Mouse (Mus musculus): ENCODE data around the gene Ndufa10.
A peak's percentile ranks its signal among the peaks of the same experiment; 100 is the strongest.
"Not testable (repeated sequence)": the region's sequence is repeated elsewhere in the genome, so short reads cannot be mapped to it uniquely, and the experiment has no call there.

The Ndufa10 gene

DNA sequence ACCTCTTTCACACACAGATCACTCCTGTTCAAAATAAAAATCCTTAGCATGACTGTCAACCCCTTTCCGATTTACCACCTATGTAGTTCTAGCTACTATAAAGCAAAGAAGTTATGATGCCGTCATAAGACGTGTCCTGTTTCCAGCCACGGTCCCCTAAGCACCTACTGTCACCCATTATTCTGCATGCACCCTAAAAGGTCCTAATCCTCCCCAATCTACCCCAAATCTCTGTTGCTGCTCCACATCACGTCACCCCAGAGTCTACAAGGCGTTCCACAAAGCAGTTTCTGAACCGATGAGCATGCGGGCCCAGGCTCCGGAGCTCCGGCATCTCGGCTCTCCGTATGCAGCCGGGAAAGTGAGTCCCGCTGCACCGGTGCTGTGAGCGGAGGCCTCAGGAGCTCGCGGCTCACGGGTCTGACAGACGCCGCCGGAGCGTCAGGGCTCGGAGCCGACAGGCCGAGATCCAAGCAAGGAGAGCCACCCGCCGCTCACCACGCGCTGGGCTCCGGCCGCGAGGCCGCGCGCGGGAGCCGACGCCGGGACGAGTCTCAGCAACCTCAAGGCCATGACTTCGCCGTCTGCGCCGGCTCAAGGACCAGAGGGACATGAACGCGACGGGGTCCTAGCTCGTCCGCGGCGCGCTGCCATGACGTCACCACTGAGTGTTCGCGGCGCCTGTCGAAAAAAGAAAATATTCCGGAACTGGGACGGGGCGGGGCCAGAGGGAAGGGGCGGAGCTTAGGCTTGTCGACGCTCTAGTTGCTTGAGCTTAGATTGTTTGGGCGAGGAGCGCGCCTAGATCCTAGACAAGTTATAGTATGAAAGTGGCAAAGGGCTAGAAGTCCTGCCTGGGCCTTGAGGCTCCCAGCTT is at the start of gene Ndufa10:
TSS of gene Ndufa10 (minus strand) at position 696 of the 877 bp plus-strand sequence.
- peak; percentile 94 for DNase-seq (ENCODE audit: low spot score)

DNA sequence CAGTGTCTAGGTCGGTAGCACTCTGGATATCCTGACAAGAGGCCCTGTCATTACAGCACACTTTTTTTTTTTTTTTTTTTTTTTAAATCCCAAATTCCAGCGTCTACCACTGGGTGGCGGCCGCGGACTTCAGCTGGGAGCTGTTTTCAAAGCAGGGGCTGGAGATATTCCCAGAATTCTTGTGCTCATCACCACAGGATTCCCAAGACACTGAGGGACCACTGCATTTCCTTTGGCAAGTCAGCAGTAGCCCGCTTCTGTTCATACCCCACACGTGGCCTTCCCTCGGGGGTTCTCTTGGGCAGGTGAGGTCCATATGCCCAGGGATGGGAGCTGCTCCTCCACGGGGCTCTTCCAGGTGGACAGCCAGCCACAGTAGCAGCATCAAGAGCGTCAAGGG is 47.7 kb upstream of the Ndufa10 start:
- no peak for DNase-seq (ENCODE audit: low spot score)

DNA sequence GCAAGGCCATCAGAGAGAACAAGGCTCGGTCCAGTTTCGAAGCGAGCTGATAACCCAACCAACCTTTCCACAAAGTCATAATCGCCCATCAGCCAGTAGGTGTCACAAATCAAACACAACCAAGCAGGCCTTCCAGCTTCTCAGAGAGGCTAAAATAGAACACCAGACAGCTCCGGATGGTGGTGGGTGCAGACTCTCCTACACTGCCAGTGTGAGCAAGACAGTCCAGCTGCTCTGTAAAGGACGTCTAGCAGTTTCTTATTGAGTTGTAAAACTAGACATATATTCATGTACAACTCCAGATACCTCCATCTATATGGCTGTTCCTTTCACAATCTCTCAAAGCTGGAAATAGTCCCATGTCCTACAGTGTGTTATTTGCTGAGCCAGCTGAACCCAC is 45.4 kb upstream of the Ndufa10 start:
- no peak for DNase-seq (ENCODE audit: low spot score)

DNA sequence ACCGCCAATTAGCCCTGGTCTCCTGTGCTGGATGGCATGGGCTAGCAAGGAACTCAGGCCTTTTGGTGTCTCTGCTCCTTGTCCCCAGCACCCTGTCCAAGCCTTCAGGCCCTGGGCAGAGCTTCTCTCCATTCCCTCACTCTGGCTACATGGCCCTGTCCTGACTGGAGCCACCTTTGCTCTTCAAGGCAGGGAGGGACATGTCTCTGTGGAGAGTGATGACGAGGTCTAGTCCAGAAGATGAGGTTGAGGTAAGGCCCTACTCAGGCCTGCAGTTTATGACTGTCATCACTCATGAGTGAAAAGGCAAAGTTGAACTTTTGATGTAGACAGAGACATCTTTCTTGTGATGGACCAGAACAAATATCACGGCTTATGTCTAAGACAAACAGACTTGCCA is 44.9 kb upstream of the Ndufa10 start, which contains the start of gene Olfr1414:
TSS of gene Olfr1414 (minus strand) at position 101 of the 400 bp plus-strand sequence.
- DNase-seq (ENCODE audit: low spot score), result no peak

DNA sequence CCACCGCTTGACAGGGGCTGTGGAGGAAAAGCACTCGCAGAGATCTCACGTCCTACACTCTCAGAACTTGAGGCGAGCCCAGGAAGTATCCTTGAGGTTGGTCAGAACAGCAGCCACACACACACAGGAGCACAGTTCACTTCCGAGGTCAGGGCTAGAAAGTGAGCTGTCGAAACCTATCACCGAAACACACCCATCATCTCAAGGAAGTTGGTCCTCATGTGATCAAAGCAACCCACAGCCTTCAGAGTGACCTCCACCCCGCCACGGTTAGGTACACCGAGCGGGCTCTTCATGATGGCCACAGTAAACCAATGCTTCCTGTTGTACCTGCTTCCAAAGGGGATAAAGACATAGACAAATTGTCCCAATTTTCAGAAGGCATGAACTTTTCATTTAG is 41.7 kb upstream of the Ndufa10 start:
- no peak for DNase-seq (ENCODE audit: low spot score)

DNA sequence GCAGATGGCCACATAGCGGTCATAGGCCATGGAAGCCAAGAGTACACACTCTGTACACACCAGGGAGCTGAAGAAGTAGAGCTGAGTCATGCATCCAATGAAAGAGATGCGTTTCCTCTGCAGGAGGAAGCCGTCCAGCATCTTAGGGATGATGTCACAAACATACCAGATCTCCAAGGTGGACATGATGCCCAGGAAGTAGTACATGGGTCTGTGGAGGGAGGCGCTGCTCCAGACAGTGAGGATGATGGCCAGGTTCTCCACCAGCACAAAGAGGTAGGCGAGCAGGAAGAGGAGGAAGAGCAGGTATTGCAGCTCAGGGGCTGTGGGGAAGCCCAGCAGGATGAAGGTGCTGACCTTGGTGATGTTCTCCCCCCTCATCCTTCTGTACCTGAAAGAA is 38.0 kb upstream of the Ndufa10 start:
- not testable (repeated sequence) for DNase-seq (ENCODE audit: low spot score)

DNA sequence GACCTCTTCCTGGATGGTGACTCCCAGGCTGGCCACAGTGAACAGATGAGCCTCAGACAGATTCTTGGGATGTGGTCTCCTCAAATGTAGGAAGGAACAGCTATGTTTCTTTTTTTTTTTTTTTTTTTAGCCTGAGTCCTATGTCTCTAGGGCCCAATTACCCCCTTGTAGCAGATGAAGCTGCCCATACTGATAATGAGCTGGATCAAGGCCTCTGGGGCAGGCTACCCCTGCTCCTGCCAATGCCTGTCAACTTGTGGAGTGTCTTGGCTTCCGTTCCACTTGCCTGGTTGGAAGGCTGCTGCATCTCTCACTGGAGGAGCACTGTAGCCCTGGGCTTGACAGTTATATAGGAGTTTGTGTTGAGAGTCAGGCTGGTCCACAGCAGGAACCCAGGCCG is 22.3 kb upstream of the Ndufa10 start, which contains the start of gene Olfr1415:
TSS of gene Olfr1415 (minus strand) at position 101 of the 400 bp plus-strand sequence.
- no peak for DNase-seq (ENCODE audit: low spot score)

DNA sequence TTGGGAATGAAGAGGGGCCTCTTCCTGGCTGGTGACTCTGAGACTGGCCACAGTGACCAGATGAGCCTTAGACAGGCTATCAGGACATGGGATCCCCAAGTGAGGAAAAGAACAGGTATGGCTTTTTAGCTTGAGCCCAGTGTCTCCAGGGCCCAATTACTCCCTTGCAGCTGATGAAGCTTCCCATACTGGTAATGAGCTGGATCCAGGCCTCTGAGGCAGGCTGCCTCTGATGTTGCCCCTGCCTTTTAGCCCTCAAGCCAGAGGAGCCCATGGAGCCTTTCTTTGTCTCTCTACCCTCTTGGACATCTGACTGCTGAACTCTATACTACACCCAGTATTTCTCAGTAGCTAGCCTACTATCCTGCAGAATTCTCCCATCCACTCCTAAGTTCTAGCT is 11.4 kb upstream of the Ndufa10 start, which contains the start of gene Olfr1416:
TSS of gene Olfr1416 (minus strand) at position 101 of the 400 bp plus-strand sequence.
- DNase-seq (ENCODE audit: low spot score), result no peak

DNA sequence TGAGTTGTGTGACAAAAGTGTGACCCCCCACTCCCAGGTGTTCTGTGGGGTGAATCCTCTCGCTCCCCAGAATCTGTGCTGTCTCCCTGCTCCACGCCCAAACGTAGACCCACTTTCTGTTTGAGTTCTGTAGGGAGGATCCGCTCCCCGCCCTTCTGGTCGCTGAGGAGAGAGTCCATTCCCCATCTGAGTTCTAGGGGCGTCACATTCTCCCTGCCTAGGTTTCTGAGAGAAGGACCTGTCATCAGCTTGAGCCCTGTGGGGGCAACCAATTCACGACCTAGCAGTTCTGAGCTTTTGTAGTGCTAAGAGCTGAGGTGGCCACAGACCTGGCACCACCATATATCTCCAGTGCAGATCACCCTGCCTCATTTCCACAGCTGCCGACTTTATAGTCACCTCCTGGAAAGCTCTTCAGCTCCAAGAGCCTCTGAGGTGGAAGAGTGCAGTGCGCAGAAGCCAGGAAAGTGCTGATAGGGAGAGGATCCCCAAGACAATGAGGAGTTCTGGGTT is 462 bp upstream of the Ndufa10 start:
- no peak for DNase-seq (ENCODE audit: low spot score)

DNA sequence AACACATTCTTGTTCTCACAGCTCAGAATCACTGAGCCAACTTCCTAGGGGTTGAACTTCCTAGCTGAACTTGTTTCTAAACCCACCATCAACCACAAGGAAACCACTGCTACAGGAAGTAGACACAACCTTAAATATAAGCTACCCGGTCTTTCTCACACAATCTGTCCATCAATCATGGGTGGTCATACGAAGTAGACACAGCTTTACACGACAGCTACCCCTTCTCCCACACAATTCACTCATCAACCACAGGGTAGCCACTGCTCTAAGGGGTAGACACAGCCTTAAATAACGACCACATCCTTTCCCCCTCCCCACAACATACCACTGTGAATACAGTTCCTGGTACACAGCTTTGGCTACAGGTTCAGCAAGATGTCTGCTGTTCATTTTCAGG is 4.8 kb downstream of the Ndufa10 start:
- no peak for DNase-seq (ENCODE audit: low spot score)

DNA sequence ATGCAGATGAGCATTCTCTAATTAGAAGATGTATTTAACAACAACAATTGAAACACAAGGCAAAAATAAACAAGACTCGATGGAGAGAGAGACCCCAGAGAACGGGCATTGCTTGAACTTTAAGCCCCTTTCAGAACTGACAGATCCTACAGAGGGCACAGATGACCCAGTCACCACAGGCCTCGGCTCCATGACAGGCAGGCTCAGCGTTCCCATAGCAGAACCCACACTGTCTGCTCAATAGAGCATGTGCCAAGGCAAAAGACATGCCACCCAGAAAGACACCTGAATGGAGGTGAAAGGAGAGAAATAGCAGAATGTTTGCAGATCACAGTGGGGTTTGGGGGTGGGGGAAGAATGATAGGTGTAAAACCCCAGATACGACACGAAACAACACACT is 15.2 kb downstream of the Ndufa10 start:
- DNase-seq (ENCODE audit: low spot score), result no peak

DNA sequence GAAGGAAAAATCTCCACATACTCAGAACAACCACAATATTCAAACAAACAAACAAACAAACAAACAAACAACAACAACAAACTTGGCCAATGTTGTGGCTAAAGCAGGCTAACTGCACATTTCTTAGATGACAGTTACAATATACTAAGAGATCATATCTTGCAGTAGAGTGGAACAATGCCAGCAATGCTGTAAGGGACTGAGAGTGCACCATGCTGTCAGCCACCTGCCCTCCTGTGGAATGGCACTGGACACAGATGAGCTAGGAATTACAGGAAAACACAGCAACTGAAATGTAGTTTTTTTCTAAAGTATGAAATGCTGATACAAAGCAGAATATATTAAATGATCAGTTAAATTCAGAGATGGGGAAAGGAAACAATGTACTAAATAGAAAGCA is 15.9 kb downstream of the Ndufa10 start:
- no peak for DNase-seq (ENCODE audit: low spot score)

DNA sequence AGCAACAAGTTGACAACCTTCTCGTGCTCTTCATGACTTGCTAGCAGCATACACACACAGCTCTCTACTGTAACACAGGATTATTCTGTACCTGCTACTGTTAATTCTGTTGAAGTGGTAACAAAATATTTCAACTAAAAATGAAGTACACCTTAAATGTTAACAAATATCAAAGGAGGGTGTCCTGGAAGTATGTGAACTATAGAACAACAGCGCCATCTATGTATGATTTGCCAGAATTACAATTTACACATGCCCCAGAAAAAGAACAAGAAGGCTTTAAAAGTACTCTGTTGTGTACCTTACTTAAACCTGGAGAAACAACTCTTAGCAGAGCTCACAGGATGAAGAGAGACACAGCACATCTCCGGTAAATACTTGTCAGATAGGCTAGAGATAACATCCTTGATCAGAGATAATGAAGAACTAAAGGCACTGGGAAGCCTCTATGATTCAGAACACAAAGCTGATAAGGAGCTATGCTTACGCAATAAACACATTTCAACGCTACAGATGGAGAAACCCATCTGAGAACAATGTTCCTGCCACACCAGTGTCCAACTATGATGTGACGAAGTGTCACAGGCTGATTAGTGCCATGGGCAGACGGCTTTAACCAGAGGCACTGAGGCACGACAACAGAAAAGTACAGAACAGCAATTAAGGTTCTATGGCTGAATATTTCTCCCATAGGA is 19.8 kb downstream of the Ndufa10 start:
- DNase-seq (ENCODE audit: low spot score), result no peak

DNA sequence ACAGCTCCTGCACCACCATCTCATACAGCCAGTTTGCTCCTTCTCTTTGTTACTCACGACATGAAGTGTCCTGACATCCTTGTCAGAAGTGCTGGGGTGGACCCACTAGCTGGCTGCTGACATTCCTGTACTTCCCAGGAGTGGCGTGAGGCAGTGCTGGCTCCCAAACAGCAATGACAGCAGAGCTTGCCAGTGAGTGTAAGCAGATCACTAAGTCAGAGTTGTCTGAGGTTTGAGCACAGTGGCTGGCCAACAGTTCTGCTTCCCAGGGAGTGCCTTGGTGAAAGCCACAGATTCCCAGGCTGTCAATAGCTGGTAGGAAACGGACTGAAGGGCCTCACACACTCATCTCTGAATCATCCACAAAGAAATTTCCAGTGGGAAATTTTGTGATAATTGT is 25.4 kb downstream of the Ndufa10 start:
- no peak for DNase-seq (ENCODE audit: low spot score)

DNA sequence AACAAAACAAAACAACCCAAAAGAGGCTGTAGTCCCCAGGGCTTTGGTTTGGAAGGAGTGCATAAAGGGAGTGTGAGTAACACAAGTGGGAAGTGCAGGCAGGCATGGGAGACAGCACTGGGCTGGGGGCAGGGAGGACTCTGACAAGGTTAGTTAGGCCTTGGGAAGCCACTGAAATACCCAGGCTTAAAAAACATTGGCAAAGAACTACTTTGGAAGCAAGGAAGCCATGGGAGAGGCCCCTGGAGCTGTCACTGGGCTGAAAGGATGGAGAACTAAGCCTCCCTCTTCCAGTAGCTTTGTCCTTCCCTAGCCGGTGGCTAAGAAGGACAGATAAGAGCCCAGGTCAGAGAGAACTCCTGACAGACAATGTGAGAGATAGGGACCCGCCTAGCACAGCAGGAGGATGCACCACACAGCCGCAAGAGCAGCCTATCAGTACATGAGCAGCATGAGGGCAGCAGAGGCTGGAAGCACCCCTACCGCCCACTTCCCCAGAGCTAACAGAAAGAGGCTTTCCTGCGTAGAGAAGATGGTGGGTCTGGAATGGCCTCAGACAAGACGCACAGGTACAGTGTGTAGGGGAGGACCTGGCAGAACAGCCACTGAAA is 32.1 kb downstream of the Ndufa10 start:
- DNase-seq (ENCODE audit: low spot score), result no peak

DNA sequence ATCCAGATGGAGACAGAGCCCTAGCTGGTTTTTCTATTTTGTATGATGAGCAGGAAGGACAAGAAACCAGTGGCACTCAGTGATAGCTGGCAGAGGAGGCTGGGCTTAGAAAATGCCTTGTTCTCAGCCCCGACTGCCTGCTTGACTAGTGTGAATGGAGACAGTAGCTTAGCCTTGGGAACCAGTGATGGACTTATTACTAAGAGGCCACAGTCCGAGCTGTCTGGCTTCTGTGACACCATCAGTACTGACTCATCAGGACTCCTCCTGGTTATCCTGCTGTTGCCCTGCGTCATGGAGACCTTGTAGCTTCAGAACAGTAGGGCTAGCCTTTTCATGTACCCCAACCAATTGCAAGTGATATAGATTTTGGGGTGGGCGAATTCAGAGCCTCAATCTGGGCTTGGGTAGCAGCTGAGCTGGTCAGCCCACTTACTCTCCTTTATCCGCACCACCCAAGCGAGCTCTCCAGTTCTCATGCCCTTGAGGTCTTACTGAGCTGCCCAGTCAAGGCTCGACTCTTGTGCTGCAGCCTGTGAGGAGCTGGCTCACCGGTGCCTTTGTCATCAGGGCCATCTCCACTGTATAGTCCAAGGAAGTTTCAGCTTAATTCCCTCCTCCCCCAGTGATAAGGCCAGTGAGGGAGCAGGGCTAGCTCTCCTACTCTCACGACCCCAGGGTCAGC is 33.5 kb downstream of the Ndufa10 start:
- DNase-seq (ENCODE audit: low spot score), result no peak

DNA sequence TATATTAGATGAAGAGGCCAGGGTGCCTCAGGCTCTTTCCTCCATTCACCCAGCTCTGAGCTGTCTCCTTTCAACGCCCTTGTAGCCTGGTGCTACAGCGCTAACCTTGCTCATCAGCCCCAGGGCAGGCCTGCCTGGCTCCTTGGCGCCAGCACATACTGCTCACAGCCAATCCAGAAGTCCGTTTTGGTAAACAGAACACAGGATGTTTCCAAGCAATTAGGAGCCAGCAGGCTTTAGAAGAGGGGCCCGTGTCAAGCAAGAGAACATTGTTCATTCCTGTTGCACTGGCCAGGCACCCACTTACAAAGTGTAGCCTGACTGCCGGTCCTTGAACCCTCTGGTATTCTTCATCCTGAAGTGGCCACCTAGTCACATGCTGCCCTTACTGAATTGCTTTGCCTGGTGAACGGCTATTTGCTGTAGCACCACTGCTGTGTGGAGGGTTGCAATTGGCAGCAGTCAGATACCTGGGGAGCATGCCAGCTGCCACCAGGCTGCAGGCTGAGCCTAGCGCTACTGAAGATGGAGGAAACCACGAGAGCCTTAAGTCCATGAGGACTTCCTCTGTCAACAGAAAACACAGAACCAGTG is 35.9 kb downstream of the Ndufa10 start:
- DNase-seq (ENCODE audit: low spot score), result no peak

DNA sequence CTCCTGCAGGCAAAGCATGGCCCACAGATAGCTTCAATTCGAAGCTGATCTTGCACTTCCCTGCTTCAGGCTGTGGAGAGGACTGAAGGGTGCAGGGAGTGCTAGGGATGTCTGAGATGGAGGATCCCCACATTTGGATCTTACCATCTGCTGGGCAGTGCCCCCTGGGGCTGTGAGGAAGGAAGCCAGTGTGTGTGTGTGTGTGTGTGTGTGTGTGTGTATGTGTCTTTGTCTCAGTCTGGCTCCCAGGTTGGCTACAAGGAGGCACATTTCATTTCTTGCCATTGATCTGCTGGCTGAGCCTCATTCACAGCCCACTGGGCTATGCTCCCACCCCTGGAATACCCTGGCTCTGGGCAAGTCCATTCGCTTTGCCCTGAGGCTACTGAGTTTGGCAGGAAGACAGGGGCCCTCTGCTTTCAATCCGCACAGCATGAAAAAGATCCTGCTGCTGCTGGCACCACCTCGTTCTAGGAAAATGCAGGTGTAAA is 36.8 kb downstream of the Ndufa10 start:
- no peak for DNase-seq (ENCODE audit: low spot score)

DNA sequence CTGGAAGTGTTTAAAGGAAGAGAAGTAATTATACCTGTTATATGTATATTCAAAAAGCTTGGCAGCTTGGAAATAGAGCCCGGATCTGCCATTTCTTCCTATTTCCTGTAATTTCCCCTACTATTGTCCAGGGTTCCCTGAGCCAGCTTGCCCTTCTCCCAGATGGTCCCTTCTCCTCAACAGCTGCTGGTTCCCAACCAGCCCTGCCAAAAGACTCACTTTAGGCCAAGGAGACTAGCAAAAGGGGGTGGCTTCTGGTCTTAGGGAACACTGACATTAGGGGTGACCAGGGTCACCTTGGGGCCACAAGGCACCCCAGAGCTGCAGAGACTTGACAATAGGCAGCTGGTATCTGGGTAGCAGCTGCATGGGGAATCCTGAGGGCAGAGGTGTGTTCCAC is 38.7 kb downstream of the Ndufa10 start:
- no peak for DNase-seq (ENCODE audit: low spot score)

DNA sequence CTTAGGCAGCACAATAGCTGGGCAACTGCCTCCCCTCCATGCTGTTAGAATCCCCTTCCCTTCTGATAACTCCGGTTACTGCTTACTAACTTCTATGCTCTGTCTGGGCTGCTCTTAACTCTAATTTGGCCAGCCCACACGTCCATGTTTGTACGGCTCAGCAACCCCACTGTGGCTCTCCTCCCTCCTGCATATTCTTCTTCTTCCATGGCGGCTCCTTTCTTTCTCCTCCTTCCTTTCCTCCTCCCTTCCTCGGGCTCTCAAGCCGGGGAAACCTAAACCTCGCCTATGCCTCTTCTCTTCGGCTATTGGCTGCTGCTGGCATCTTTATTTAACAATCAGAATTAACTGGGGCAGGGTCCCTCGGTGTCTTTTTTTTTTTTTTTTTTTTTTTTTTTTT is 40.9 kb downstream of the Ndufa10 start:
- no peak for DNase-seq (ENCODE audit: low spot score)

DNA sequence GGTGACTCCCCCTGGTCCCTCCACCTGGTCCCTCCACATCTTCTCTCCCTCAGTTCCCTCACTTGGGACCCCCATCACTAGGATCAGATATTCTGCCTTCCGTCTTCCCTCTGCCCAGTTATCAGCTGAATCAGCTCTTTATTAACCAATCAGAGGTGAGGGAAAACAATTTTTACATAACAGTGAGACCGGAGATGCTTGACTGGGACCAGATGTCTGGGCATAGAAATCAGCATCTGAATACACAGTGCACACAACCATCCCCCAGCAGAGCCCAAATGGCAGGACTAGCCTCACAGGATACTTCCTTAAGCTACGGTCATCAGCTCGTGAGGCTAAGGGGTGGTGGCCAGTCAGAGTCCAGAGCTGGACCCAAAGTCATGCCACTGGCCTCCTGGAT is 41.6 kb downstream of the Ndufa10 start:
- no peak for DNase-seq (ENCODE audit: low spot score)
